ENCODE assay signal across 18 mouse cellular contexts in the genomic region with DNA sequence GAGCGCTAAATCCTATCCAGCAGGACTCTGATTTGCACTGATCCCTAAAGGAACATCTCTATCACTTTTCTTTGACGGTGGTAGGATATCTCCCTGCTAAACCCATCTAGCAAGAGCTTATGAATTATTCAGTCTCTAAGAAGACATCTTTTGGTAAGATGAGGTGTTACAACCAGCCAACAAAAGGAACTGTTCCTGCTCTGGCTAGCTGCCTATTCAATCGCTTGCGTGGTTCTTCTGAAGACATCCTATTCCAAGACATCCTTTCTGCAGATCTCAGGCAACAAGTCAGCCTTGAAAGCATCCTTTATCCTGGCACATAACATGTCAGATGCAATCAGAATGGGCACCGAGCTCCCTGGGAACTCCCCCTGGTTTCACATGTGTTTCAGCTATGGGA.
"Had no signal": no experiment of that assay in that cellular context is flagged by ENCODE, and none has a peak within 500 bp of the region (broad histone marks: within the 10 kb centered on the region; RNA-seq: fewer than 3 reads in every experiment).

No protein-coding gene starts in this region.

- H3K27ac ChIP-seq: kidney, embryonic 15.5 days; limb, embryonic 12.5 days; liver, embryonic 13.5 days; lung, embryonic 15.5 days; midbrain, embryonic 10.5 days; neural tube, embryonic 15.5 days; stomach, embryonic 15.5 days had no signal

- H3K4me3 ChIP-seq: kidney, embryonic 15.5 days; limb, embryonic 12.5 days; liver, embryonic 13.5 days; lung, embryonic 15.5 days; midbrain, embryonic 10.5 days; myocyte; neural tube, embryonic 15.5 days; stomach, embryonic 15.5 days had no signal

- H3K9me3 ChIP-seq: kidney, embryonic 15.5 days; limb, embryonic 12.5 days; liver, embryonic 13.5 days; lung, embryonic 15.5 days; midbrain, embryonic 10.5 days; neural tube, embryonic 15.5 days; stomach, embryonic 15.5 days had no signal

- ATAC-seq: intestine, embryonic 16.5 days; liver, postnatal 0 days had no signal

- H3K27me3 ChIP-seq: limb, embryonic 12.5 days; stomach, embryonic 15.5 days had no signal

- H3K4me2 ChIP-seq: kidney, embryonic 15.5 days; limb, embryonic 12.5 days; liver, embryonic 13.5 days; lung, embryonic 15.5 days; neural tube, embryonic 15.5 days; stomach, embryonic 15.5 days had no signal

- H3K9ac ChIP-seq: kidney, embryonic 15.5 days; limb, embryonic 12.5 days; liver, embryonic 13.5 days; liver, postnatal 0 days; lung, embryonic 15.5 days; neural tube, embryonic 15.5 days; stomach, embryonic 15.5 days had no signal

- DNase-seq: kidney, adult 2 months; kidney, postnatal 14 days; layer of hippocampus, adult 9-11 months; liver; liver, embryonic 13.5 days; liver, postnatal 0 days; lung, postnatal 4 days; right cerebral cortex, postnatal 4 days; spleen, adult 18-20 months; thymus, postnatal 36 days had no signal

- H3K36me3 ChIP-seq: kidney, embryonic 15.5 days; limb, embryonic 12.5 days; liver, embryonic 13.5 days; lung, embryonic 15.5 days; midbrain, embryonic 10.5 days; neural tube, embryonic 15.5 days; stomach, embryonic 15.5 days had no signal

- H3K4me1 ChIP-seq: liver, embryonic 13.5 days had no signal
